Mouse (Mus musculus) myocyte (in vitro differentiated cells): ENCODE data around the gene Slc24a2. TPM values are rescaled to one million over a fixed set of nuclear protein-coding genes. Genes with fewer than 3 reads are reported as not detected.

ENCODE experiments used
- H3K27me3 ChIP-seq: one replicate; pipeline ENCODE4 v1.6.1; 2011; ENCODE audit not compliant: control insufficient read depth, insufficient read depth, insufficient read length
- H3K36me3 ChIP-seq: one replicate; pipeline ENCODE4 v1.6.1; 2011; ENCODE audit not compliant: control insufficient read depth, insufficient read depth
- H3K4me2 ChIP-seq: one replicate; pipeline ENCODE4 v1.6.1; 2011; ENCODE audit warnings: low read depth, control low read depth
- H3K4me3 ChIP-seq: one replicate; pipeline ENCODE4 v1.5.1; 2011; ENCODE audit warnings: mild to moderate bottlenecking, control low read depth, moderate library complexity
- H3K79me2 ChIP-seq: one replicate; pipeline ENCODE4 v1.6.1; 2011; ENCODE audit not compliant: control insufficient read depth, insufficient read depth
- H3ac ChIP-seq: one replicate; pipeline ENCODE4 v1.6.1; 2011; ENCODE audit not compliant: control insufficient read depth, insufficient read length
- CEBPB ChIP-seq: IDR thresholded peaks from 2 replicates; pipeline ENCODE4 v1.6.1; 2011; ENCODE audit warnings: mild to moderate bottlenecking, moderate library complexity; ENCODE audit not compliant: poor library complexity, insufficient read depth, severe bottlenecking
- E2F4 ChIP-seq: IDR thresholded peaks from one replicate; pipeline ENCODE4 v1.6.1; 2011; ENCODE audit warnings: mild to moderate bottlenecking, control low read depth, moderate library complexity; ENCODE audit not compliant: insufficient read depth
- MAX ChIP-seq: IDR thresholded peaks from one replicate; pipeline ENCODE4 v1.6.1; 2011; ENCODE audit warnings: low read depth, mild to moderate bottlenecking, control low read depth
- MYOD1 ChIP-seq, 3 experiments: IDR thresholded peaks; one replicate each; pipeline ENCODE4 v1.6.1; 2011; ENCODE audit warnings: control low read depth in 2 of 3, low read depth in 2 of 3, mild to moderate bottlenecking in 2 of 3, moderate library complexity in 1 of 3; ENCODE audit not compliant: insufficient read length in 2 of 3, control insufficient read depth in 1 of 3
- MYOG ChIP-seq, 3 experiments: IDR thresholded peaks; one replicate each; pipeline ENCODE4 v1.6.1; 2011; ENCODE audit warnings: control low read depth in 2 of 3, low read depth in 2 of 3, mild to moderate bottlenecking in 2 of 3; ENCODE audit not compliant: insufficient read length in 2 of 3, control insufficient read depth in 1 of 3, insufficient read depth in 1 of 3
- POLR2A ChIP-seq: IDR thresholded peaks from one replicate; pipeline ENCODE4 v1.6.1; 2011; ENCODE audit warnings: low read depth, mild to moderate bottlenecking, control low read depth, moderate library complexity; ENCODE audit not compliant: insufficient read length
- POLR2AphosphoS2 ChIP-seq: IDR thresholded peaks from one replicate; pipeline ENCODE4 v1.6.1; 2011; ENCODE audit warnings: low read depth, control low read depth; ENCODE audit not compliant: insufficient read length
- REST ChIP-seq: IDR thresholded peaks from one replicate; pipeline ENCODE4 v1.6.1; 2011; ENCODE audit warnings: mild to moderate bottlenecking, control low read depth, moderate library complexity; ENCODE audit not compliant: insufficient read depth, insufficient read length
- SRF ChIP-seq: IDR thresholded peaks from one replicate; pipeline ENCODE4 v1.6.1; 2011; ENCODE audit warnings: low read depth; ENCODE audit not compliant: control insufficient read depth, insufficient read length
- TCF12 ChIP-seq: IDR thresholded peaks from one replicate; pipeline ENCODE4 v1.6.1; 2011; ENCODE audit warnings: mild to moderate bottlenecking, control low read depth; ENCODE audit not compliant: poor library complexity, insufficient read depth, severe bottlenecking
- TCF3 ChIP-seq: IDR thresholded peaks from one replicate; pipeline ENCODE4 v1.6.1; 2011; ENCODE audit warnings: low read depth, control low read depth; ENCODE audit not compliant: insufficient read length
- USF1 ChIP-seq: IDR thresholded peaks from one replicate; pipeline ENCODE4 v1.6.1; 2011; ENCODE audit warnings: low read depth, mild to moderate bottlenecking, control low read depth, moderate library complexity
- polyA plus RNA-seq: library from polyadenylated mRNA; unstranded; fragments of >200 nt; fragmentation: generic; extraction: Trizol; gene quantifications from one replicate; pipeline ENCODE4 v1.2.1, GENCODE M21; 2012; ENCODE audit warnings: missing spikeins

Slc24a2 gene
- under 0.01 TPM for polyA plus RNA-seq

DNA sequence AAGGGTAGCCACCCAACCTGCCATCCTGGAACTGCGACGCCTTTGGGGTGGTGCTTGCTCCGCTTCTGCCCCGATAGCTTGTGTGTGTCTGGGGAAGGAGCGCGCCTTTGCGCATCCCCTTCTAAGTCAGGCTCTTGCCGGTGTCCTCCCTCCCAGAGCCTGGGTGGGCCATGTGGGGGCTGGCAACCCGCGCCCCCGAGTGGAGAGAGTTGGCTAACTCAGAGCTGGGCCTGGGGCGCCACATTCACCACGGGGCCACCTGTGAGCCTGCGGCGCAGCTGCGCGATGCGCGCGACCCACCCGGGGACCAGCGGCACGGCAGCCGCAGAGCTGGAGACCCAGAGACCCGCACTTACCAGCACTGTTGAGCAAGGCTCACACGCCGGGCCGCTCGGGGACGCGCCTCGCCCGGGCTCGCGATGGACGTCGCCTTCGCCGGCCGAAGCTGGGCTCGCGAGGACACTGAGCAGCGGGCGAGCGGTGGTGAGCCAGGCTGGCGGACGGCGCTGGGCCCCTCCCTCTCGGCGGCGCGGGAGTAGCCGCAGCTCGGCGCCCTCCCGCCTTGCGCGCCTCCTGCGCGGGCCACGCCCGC lies at the start of gene Slc24a2:
Gene Slc24a2 (minus strand): TSS at position 518 of the 592 bp plus-strand sequence.
- no peak for TF ChIP-seq MYOG (IDR thresholded peaks at IDR 0.05; ENCODE audit: control insufficient read depth in 1 of 3, insufficient read depth in 1 of 3, insufficient read length in 2 of 3, low read depth in 2 of 3)
- TF ChIP-seq SRF, result no peak
- no peak for TF ChIP-seq POLR2A
- TF ChIP-seq POLR2AphosphoS2, result no peak
- TF ChIP-seq E2F4, result no peak
- TF ChIP-seq MAX, result no peak
- TF ChIP-seq TCF12, result no peak
- no peak for TF ChIP-seq USF1
- no peak for TF ChIP-seq REST
- TF ChIP-seq CEBPB, result no peak
- H3K27me3 ChIP-seq, result no peaks in the 10 kb centered on the region
- H3K4me2 ChIP-seq, result no peak within 1 kb of the TSS
- no peak within 1 kb of the TSS for H3K4me3 ChIP-seq
- no peak within 1 kb of the TSS for H3ac ChIP-seq
- H3K79me2 ChIP-seq, result no peaks in the 10 kb centered on the region
- H3K36me3 ChIP-seq, result no peaks in the 10 kb centered on the region

DNA sequence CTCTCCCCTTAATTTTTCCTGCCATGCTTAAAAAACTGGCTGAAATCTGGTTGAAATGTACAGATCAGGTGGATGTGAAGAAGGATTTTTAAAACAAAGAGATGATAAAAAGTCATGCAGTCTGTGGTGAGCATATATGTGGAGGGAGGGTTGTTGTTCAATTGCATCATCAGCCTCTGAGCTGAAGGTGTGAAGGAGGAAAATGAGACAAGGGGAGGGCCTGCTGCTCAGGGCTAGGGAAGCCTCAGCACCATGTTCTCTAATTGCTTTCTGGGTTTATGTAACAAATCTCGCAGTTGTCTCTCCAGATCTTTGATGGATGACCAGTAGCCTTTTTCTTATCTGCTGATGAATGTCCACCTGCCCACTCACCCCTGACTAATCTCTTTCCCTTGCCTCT lies 44.5 kb upstream of the Slc24a2 start:
- Histone ChIP-seq H3ac (no peak overlapping the region), H3K27me3 (no peaks in the 10 kb centered on the region), H3K4me3 (no peak overlapping the region), H3K4me2 (no peak overlapping the region), H3K79me2 (no peaks in the 10 kb centered on the region), H3K36me3 (no peaks in the 10 kb centered on the region)
- no peak for TF ChIP-seq MYOG (IDR thresholded peaks at IDR 0.05; ENCODE audit: control insufficient read depth in 1 of 3, insufficient read depth in 1 of 3, insufficient read length in 2 of 3, low read depth in 2 of 3)
- TF ChIP-seq TCF12, result no peak
- TF ChIP-seq CEBPB, result no peak

DNA sequence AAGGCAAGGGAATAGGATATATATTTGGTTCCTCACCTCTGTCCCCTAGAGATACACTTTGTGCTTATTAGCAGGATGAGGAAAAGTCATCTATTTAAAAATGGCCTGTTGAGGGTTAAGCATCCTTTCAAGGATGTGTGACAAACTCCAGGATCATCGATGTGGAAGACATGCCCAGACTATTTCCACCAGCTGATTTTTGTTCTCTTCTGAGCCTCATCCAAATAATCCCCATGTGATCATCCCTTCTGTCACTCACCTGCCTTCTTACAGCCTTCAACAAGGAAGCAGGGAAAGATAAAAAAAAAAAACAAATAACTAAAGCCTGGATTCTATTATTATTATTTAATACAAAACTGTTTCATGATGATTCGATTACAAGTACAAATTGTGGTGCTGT lies 44.0 kb upstream of the Slc24a2 start:
- Histone ChIP-seq H3K36me3 (no peaks in the 10 kb centered on the region), H3K4me3 (no peak overlapping the region), H3ac (no peak overlapping the region), H3K79me2 (no peaks in the 10 kb centered on the region), H3K27me3 (no peaks in the 10 kb centered on the region), H3K4me2 (no peak overlapping the region)
- no peak for TF ChIP-seq SRF
- no peak for TF ChIP-seq MYOD1 (IDR thresholded peaks at IDR 0.05; ENCODE audit: control insufficient read depth in 1 of 3, insufficient read length in 2 of 3, low read depth in 2 of 3)
- TF ChIP-seq USF1, result no peak
- no peak for TF ChIP-seq POLR2AphosphoS2
- no peak for TF ChIP-seq MYOG (IDR thresholded peaks at IDR 0.05; ENCODE audit: control insufficient read depth in 1 of 3, insufficient read depth in 1 of 3, insufficient read length in 2 of 3, low read depth in 2 of 3)
- no peak for TF ChIP-seq POLR2A
- TF ChIP-seq TCF12, result no peak
- no peak for TF ChIP-seq CEBPB
- TF ChIP-seq MAX, result no peak
- TF ChIP-seq TCF3, result no peak
- no peak for TF ChIP-seq E2F4
- no peak for TF ChIP-seq REST

DNA sequence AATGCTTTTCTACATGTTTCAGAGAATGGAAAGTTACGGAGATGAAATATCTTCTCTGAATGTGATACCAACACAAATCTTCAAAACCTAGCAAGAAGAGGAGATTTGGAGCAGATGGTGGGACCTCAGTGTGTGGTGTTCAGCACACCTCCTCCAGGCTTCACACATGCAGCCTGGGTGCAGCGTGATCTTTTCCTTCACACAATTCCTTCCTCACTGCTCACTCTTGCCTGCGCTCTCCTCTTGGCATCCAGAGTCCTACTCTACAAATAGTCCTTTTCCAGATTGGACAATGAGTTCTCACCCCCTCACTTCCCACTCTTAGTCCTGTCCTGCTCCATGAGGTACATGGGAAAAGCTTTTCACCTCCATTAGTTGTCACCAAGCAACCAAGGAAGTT lies 43.2 kb upstream of the Slc24a2 start:
- Histone ChIP-seq H3K36me3 (no peaks in the 10 kb centered on the region), H3K4me3 (no peak overlapping the region), H3K79me2 (no peaks in the 10 kb centered on the region), H3K4me2 (no peak overlapping the region), H3ac (no peak overlapping the region), H3K27me3 (no peaks in the 10 kb centered on the region)
- no peak for TF ChIP-seq REST
- no peak for TF ChIP-seq SRF
- TF ChIP-seq TCF12, result no peak
- TF ChIP-seq POLR2A, result no peak
- TF ChIP-seq USF1, result no peak
- TF ChIP-seq MAX, result no peak
- TF ChIP-seq POLR2AphosphoS2, result no peak
- TF ChIP-seq TCF3, result no peak
- no peak for TF ChIP-seq CEBPB
- no peak for TF ChIP-seq MYOD1 (IDR thresholded peaks at IDR 0.05; ENCODE audit: control insufficient read depth in 1 of 3, insufficient read length in 2 of 3, low read depth in 2 of 3)
- TF ChIP-seq E2F4, result no peak
- no peak for TF ChIP-seq MYOG (IDR thresholded peaks at IDR 0.05; ENCODE audit: control insufficient read depth in 1 of 3, insufficient read depth in 1 of 3, insufficient read length in 2 of 3, low read depth in 2 of 3)

DNA sequence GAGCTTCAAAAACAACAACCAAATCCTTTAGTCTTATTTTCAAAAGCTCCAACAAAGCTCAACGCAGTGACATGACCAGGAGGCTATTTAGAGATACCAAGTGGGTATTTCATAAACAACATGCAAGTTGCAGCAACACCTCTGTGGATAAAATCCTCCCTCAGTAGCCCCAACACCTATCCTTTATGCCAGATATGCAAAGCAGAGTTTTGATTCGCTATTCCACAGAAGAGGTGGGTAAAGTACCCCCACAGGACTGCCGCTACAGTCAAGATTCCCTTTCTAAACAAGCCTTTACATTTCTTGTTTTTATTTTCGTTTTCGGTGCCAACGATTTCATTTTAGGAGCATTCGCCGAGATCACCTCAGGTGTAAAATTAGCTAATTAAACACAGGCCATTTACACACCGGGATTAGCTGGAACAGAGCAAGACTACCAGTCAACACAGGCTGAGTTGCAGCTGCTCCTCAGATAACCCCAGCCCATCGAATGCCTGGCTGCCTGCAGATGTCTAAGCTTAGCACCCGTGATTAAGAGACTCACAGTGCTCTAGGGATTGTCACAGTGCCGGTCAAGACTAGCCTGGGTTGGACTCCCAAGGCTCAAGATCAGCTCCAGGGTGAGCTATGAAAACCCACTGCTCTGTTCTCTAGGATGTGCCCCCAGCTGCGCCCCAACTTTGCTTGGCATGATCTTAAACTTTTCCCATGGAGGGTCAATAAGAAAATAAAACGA lies 885 bp downstream of the Slc24a2 start:
- no peak overlapping the region for H3K4me3 ChIP-seq
- no peak overlapping the region for H3ac ChIP-seq
- TF ChIP-seq MYOG (IDR thresholded peaks at IDR 0.05; ENCODE audit: control insufficient read depth in 1 of 3, insufficient read depth in 1 of 3, insufficient read length in 2 of 3, low read depth in 2 of 3) (no peak), CEBPB (no peak), TCF3 (no peak), SRF (no peak), E2F4 (no peak), MAX (no peak), REST (no peak), MYOD1 (IDR thresholded peaks at IDR 0.05; ENCODE audit: control insufficient read depth in 1 of 3, insufficient read length in 2 of 3, low read depth in 2 of 3) (no peak)
- no peaks in the 10 kb centered on the region for H3K36me3 ChIP-seq
- no peak overlapping the region for H3K4me2 ChIP-seq
- H3K27me3 ChIP-seq, result no peaks in the 10 kb centered on the region
- no peaks in the 10 kb centered on the region for H3K79me2 ChIP-seq
